Mouse (Mus musculus) bone marrow, adult 2 months (tissue): Measurements from ENCODE around the gene Gm10130.
"Not testable (repeated sequence)": the region's sequence is repeated elsewhere in the genome, so short reads cannot be mapped to it uniquely, and the experiment has no call there.

Experiments used
- CTCF ChIP-seq: fragments of 200-500 bp; IDR thresholded peaks from 2 replicates; pipeline ENCODE4 v1.5.1; 2011; ENCODE audit warnings: low read length, control low read depth; ENCODE audit not compliant: control insufficient read depth, insufficient read depth
- POLR2A ChIP-seq: fragments of 200-500 bp; IDR thresholded peaks from 2 replicates; pipeline ENCODE4 v1.6.1; 2011; ENCODE audit warnings: low read depth, mild to moderate bottlenecking, control low read depth, low read length, borderline replicate concordance; ENCODE audit not compliant: control insufficient read depth

DNA sequence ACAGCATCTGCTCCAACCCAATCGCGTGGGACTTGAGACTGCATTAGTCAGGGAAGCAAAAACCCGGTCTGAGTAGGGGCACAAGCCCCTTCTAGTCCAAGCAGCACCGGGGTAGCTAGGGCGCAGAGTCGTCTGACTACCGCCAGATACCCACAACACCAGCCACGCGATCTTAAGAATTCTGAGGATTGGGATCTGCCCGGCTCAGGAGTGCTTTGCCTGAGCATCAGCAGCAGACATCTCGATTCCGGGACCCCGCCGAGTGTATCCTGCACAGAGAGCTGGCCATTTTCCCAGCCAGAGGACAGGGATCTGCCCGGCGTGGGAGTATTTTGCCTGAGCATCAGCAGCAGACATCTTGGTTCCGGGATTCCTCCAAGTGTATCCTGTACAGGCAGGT lies 88.6 kb downstream of the Gm10130 start:
- not testable (repeated sequence) for TF ChIP-seq POLR2A, CTCF
